Mouse (Mus musculus) hematopoietic stem cell, adult 5-6 weeks (primary cell): Measurements from ENCODE around the gene Sgca. TPM values are rescaled to one million over a fixed set of nuclear protein-coding genes. Genes with fewer than 3 reads are reported as not detected.
A peak's percentile ranks its signal among the peaks of the same experiment; 100 is the strongest.
"Not testable (repeated sequence)": the region's sequence is repeated elsewhere in the genome, so short reads cannot be mapped to it uniquely, and the experiment has no call there.

Experiments used
- ATAC-seq, 2 experiments: fragments of 125-278 bp in 1 of 2; replicated peaks in 1 of 2; 2 replicates each; pipeline ENCODE4 v1.8.0; 2016 to 2017; ENCODE audit warnings: inconsistent platforms in 2 of 2, mild to moderate bottlenecking in 2 of 2, moderate number of reproducible peaks in 2 of 2, low read depth in 1 of 2, moderate TSS enrichment in 1 of 2; ENCODE audit not compliant: low FRiP score in 2 of 2, poor library complexity in 2 of 2, severe bottlenecking in 2 of 2, insufficient read depth in 1 of 2, low TSS enrichment in 1 of 2
- total RNA-seq: library from RNA; stranded (forward); fragments of 172-1452, 232-1000 nt; gene quantifications from 2 replicates; pipeline ENCODE4 v1.2.3, GENCODE M21; 2017

The Sgca gene
- total RNA-seq, result not detected in 2 replicates

- no peak for ATAC-seq
These were observed at the start of gene Sgca for GRCm38 (mm10) chr11:94976199-94976598. Sgca (minus strand) TSS chr11:94976327.

DNA sequence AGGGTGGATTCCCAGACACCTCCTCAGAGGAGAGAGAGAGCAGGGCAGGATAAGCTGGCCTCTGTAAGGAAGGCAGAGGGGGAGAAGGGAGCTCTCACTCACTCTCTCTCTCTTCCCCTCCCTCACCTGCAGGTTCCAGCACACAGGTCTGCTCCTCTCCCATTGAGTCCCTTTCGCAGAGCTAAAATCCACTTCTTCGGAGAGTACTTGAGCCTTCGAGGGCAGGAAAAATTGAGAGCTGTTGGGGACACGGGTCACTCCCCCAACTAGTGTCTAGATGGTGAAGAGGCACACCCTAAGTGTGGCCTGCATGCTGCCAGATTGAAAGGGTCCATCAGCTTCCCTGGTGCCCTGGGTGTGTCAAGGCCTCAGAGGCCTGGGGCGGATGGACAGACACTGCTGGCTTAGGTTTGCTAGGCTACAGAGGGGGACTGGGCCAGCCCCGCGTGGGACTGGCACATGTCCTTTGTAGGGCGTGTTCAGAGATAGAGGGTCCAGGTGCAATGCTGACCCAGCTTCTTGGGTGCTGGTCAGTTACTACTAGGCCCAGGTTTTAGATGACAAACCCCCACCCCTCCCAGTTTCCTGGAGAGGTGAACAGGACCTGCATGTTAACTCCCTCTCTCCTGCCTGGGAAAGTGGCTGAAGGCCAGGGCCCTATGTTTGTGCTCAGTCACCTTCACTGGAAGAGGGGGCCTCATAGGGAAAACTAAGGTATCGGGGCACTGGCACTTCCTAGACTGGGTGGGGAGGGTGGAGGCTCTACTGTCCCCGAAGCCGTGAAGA is 49.3 kb upstream of the Sgca start:
- ATAC-seq, result no peak

DNA sequence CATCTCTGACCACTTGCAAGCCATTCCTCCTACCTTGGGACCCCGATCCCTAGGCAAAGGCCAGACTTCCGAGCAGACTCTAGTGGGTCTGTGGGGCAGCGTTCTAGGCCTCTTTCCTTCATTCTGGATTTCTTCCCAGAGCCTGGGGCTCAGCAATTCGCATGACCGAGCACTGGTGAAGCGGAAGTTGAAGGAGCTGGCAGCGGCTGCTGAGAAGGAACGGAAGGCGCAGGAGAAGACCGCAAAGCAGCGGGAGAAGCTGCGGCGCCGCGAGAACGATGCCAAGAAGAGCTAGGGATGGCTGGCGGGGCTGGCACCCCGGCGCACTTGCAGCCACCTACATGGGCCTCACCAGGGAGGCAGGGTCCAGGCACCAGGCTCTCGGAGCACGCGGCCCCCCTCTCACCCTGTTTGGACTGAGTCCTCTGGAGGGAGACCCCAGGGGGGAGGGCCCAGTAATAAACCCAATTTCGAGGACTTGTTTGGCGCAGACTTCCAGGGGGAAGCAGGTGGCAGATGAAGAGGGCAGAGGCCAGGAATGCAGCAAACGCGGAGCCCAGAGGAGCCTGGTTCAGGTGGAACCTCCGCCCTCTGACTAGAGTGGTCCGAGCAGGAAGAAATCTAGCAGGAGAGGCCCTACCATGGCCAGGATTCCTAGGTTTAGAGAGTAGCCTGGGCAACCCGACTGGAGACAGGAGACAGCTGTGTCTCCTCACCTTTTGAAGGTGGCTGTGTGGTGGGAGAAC is 48.5 kb upstream of the Sgca start:
- no peak for ATAC-seq

DNA sequence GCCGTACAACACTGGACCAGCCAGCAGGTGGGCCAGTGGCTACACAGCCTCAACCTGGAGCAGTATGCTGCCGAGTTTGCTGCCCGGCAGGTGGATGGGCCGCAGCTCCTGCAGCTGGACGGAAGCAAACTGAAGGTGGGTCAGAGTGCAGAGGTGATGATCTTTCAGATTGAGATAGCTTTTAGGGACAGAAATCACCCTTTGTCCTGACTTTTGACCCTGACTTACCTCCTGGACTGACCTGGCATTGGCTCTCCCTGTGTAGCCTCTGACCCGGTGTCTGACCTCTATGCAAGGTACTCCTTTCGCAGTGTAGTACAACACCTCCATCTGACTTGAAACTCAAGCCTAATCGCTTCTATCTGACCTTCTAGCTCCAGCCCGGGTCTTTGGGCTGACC is 47.4 kb upstream of the Sgca start:
- no peak for ATAC-seq

DNA sequence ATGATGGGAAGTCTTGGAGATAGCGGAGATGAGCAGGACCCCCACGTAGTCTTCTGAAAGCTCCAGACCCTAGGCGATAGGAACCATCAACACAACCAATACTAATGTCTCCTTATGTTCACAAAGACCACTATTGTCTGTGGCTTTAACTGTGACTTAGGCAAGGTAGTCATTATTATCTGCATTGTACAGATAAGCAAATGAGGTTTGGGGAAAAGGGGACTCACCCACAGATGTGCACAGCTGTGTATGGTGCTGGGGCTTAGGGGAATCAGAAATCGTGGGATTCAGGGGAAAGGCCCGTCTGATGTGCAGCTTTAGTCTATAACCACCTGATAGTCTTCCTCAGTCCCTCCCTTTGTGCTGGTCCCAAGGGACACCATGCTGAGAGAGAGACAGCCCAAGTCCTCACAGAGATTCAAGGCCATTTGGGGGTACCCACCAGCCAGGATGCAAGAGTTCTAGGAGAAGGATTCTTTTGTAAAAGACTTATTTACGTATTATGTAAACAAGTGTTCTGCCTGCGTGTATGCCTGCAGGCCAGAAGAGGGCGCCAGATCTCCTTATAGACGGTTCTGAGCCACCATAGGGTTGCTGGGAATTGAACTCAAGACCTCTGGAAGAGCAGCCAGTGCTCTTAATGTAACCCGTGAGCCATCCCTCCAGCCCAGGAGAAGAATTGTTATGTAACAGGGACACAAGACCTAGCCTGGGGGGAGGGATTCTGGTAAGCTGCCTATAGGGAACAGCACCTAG is 46.3 kb upstream of the Sgca start:
- no peak for ATAC-seq

- no peak for ATAC-seq
These were observed 39.4 kb upstream of the Sgca start for GRCm38 (mm10) chr11:95015484-95015883.

GRCm38 (mm10) chr11:95012487-95012886 is 36.4 kb upstream of the Sgca start:
- ATAC-seq, result no peak

DNA sequence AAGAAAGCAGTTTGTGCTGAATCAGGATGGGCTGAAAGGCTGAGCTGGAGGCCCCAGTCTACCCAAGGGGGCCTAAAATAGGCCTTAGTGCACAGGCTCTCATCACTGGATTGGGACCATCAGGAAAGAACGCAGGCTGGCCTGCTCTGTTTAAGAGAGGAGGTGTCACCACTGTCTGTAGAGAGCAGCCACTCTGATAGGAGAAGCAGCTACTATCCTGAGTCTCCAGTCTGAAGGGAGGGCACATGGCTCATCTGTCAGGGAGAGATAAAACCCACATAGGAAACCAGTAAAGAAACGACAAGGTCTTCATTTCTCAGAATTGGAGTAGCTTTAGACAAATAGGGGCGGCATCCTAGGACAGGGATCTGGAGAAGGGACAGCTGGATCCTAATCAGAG is 35.9 kb upstream of the Sgca start:
- ATAC-seq, result peak in 1 of 2 experiments; percentile 27; a peak in 2 of 4 replicates

GRCm38 (mm10) chr11:95011416-95011815 is 35.3 kb upstream of the Sgca start:
- no peak for ATAC-seq

DNA sequence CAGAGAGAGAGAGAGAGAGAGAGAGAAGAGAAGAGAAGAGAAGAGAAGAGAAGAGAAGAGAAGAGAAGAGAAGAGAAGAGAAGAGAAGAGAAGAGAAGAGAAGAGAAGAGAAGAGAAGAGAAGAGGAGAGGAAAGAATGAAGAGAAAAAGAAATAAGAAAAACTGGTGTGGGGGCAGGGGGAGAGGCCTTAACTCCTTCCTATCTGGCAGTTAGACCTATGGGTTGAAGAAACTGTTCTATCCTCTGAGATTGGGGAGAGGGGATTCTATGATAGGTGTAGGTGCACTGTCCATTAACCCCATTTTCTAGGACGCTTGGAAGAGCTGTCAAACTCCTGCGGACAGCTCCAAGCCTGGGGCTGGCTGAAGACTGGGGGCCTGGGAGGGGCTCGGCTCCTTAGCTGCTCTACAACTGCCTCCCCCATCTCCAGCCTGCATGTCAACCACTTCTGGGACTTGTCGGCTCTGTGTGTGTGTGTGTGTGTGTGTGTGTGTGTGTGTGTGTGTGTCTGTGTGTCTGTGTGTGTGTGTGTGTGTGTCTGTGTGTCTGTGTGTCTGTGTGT is 34.8 kb upstream of the Sgca start:
- ATAC-seq, result not testable (repeated sequence)

- ATAC-seq, result no peak
These were observed 34.1 kb upstream of the Sgca start for GRCm38 (mm10) chr11:95010141-95010739.

- 0 out of 4 replicates have a peak, but pooled peaks of 1 of the 2 experiments have one; percentile 12 for ATAC-seq
These were observed 33.5 kb upstream of the Sgca start, which contains the start of gene Samd14 for GRCm38 (mm10) chr11:95009629-95010014. Samd14 (plus strand) TSS chr11:95009879.

GRCm38 (mm10) chr11:95008661-95009628 is 32.8 kb upstream of the Sgca start:
- ATAC-seq, result no peak

DNA sequence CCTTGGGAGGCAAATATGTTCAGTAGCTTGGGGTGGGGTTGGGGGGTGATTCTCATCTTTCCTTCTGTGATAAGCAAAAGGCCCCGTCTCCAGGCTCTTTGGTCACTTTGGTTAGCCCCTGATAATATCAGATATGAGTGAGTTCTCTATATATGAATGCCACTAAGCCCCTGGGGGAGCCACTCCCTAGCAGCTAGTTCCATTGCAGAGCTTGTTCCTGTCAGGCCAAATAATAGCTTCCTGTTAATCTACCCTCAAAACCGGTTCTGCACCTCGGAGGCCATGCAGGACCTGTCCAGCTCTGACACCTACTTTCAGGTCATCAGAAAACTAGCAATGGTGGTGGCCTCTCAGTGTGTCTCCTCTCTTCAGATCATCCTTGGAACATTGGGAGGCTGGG is 31.3 kb upstream of the Sgca start:
- ATAC-seq, result no peak

DNA sequence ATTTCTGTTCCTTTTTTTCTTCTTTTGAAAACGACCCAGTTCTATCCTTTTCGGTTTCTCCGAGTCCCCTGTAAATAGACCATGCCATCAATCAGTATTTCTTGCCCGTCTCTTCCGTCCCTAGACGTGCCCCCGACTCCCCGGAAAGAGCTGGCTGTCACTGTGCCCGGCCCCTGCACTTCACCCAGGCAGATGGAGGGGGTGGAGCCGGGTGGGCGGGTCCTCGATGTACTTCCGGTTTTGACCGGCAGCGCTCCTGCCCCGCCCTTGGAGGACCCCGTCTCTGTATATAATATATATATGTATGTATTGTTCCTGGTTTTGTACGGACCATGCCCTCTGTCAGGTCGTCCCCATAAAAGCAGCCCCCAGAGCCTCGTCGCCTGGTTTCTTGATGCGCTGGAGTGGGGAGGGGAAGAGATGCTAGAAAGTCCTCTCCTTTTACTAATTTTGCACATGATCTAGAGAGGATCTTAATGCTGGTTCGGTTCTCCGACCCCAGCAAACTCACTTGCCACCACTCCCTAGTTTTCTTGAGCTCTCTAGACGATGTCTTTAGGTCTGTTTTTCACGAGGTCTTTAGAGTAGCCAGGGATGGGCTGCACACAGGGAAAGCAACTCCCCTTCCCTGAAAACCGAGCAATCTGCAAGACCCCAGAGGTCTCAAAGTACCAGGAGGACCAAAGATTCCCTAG is 30.5 kb upstream of the Sgca start:
- peak; percentile 36 to 52; a peak in 2 of 4 replicates for ATAC-seq

GRCm38 (mm10) chr11:95006038-95006437 is 29.9 kb upstream of the Sgca start:
- ATAC-seq, result no peak
